Mouse (Mus musculus) ES-E14 (cell line): ENCODE results near the gene Pak7.

Experiments
- CHD2 ChIP-seq: IDR thresholded peaks from 2 replicates; pipeline ENCODE4 v1.6.1; 2014; ENCODE audit warnings: mild to moderate bottlenecking, low read depth, low read length, inconsistent platforms
- HCFC1 ChIP-seq: IDR thresholded peaks from 2 replicates; pipeline ENCODE4 v1.6.1; 2012; ENCODE audit warnings: low read length, inconsistent platforms, borderline replicate concordance; ENCODE audit not compliant: insufficient read depth
- MAFK ChIP-seq: IDR thresholded peaks from 2 replicates; pipeline ENCODE4 v1.6.1; 2014; ENCODE audit warnings: mild to moderate bottlenecking, low read depth, low read length, inconsistent platforms; ENCODE audit not compliant: insufficient read depth
- ZC3H11A ChIP-seq: IDR thresholded peaks from 2 replicates; pipeline ENCODE4 v1.6.1; 2012; ENCODE audit warnings: low read depth, mild to moderate bottlenecking, inconsistent platforms, low read length, borderline replicate concordance
- ZNF384 ChIP-seq: IDR thresholded peaks from 2 replicates; pipeline ENCODE4 v1.6.1; 2012; ENCODE audit warnings: low read depth, low read length, inconsistent platforms

DNA sequence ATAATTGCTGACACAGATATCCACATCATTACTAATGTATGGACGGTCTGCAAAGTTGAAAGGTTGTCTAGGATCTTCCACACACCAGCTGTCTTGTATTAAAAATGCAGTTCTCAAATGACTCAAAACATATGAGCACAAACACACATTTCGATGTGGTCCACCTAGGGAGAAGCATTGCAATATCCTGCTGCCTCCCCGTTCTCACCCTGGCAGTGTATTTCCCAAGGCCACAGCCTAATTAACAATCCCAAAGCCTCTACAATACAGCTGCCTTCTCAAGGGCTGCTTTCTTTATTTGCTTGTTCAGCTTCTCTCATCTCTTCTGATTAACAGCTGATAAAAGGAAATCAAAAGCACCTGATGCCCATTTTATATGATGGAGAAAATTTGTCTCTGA is 78.5 kb downstream of the Pak7 start:
- TF ChIP-seq CHD2 (no peak), ZC3H11A (no peak), ZNF384 (no peak), MAFK (no peak), HCFC1 (no peak)
